Mouse (Mus musculus): ENCODE measurements at regions not wholly inside any gene's neighbourhood (a gene's known extent, or its start where the extent isn't known, plus 50 kb on each side); places are given as distances from the start of the nearest gene placed in this dataset.

DNA sequence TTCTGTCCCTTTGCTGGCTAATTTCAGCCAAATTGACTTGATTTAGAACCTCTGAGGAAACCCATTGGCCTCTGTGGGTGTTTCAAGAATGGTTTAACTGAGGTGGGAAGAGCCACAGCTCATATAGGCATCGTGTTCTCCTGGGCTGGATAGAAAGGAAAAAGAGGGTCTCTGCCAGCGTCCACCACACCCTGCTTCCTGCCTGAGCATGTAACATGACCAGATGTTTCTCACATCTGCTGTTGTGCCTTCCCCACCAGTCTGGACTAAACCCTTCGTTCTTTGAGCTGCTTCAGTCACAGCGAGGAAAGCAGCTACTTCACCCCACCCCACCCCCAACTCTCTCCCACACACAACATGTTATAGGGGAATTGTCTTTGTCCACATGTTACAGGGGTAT, 366.3 kb upstream of the Trib2 start:
- Histone ChIP-seq H3K4me1 (ENCODE audit: control insufficient read depth, insufficient read depth, insufficient read length, low read length) (no peaks in the 10 kb centered on the region), H3K36me3 (ENCODE audit: control insufficient read depth, insufficient read depth, low read length) (no peaks in the 10 kb centered on the region), H3K27me3 (ENCODE audit: control insufficient read depth, insufficient read depth, low read length) (no peaks in the 10 kb centered on the region; the same call in 1 of the 2 replicates), H3K4me3 (ENCODE audit: low read depth, low read length) (no peak overlapping the region), H3K27ac (ENCODE audit: insufficient read depth, low read depth, low read length) (no peak overlapping the region)
- WGBS: 58% methylated on average over 4 of the region's 4 CpGs
- TF ChIP-seq POLR2A (IDR thresholded peaks at IDR 0.05; ENCODE audit: low read depth, low read length): no peak
- no peak for TF ChIP-seq CTCF (IDR thresholded peaks at IDR 0.05; ENCODE audit: extremely low read depth, insufficient read length, insufficient replicate concordance, low read depth, low read length)

DNA sequence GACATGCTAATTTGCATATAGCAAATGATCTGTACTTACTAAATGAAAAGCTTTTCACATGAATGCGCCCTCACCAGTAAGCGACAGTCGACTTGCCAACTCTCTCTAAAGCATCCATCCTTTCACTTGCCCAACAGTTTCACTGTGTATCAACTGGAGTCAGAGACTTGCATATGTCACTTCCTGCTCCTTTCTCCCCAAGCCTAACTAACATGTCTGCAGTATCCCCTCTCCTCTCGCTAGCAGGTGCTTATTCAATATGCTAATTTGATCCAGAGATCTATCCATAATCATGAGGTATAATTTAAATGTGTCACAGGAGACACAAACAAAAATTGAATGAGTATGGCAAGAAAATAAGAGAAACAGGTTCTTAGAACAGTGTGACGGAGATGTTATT, 364.9 kb upstream of the Trib2 start:
- WGBS: 88% methylated on average over 5 of the region's 5 CpGs
- H3K27me3 ChIP-seq (ENCODE audit: control insufficient read depth, insufficient read depth, low read length): no peaks in the 10 kb centered on the region; the same call in 1 of the 2 replicates
- no peaks in the 10 kb centered on the region for H3K36me3 ChIP-seq (ENCODE audit: control insufficient read depth, insufficient read depth, low read length)
- H3K4me3 ChIP-seq (ENCODE audit: low read depth, low read length): no peak overlapping the region
- H3K27ac ChIP-seq (ENCODE audit: insufficient read depth, low read depth, low read length): no peak overlapping the region
- H3K4me1 ChIP-seq (ENCODE audit: control insufficient read depth, insufficient read depth, insufficient read length, low read length): no peaks in the 10 kb centered on the region
- TF ChIP-seq POLR2A (IDR thresholded peaks at IDR 0.05; ENCODE audit: low read depth, low read length): no peak
- no peak for TF ChIP-seq CTCF (IDR thresholded peaks at IDR 0.05; ENCODE audit: extremely low read depth, insufficient read length, insufficient replicate concordance, low read depth, low read length)

DNA sequence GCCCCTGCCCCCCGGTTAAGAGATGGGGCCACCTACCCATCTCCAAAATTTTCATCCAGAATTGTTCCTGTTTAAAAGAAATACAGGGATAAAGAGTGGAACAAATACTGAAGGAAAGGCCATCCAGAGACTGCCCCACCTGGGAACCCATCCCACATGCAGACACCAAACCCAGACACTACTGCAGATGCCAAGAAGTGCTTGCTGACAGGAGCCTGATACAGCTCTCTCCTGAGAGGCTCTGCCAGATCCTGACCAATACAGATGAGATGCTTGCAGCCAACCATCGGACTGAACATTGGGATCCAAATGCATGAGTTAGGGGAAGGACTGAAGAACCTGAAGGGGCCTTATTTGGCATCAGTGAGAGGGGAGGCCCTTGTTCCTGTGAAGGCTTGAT, 363.2 kb upstream of the Trib2 start:
- WGBS: 74% methylated on average over 2 of the region's 2 CpGs
- Histone ChIP-seq H3K27ac (ENCODE audit: insufficient read depth, low read depth, low read length) (no peak overlapping the region), H3K36me3 (ENCODE audit: control insufficient read depth, insufficient read depth, low read length) (no peaks in the 10 kb centered on the region), H3K27me3 (ENCODE audit: control insufficient read depth, insufficient read depth, low read length) (no peaks in the 10 kb centered on the region), H3K4me1 (ENCODE audit: control insufficient read depth, insufficient read depth, insufficient read length, low read length) (no peaks in the 10 kb centered on the region), H3K4me3 (ENCODE audit: low read depth, low read length) (no peak overlapping the region)
- TF ChIP-seq POLR2A (IDR thresholded peaks at IDR 0.05; ENCODE audit: low read depth, low read length) (no peak), CTCF (IDR thresholded peaks at IDR 0.05; ENCODE audit: extremely low read depth, insufficient read length, insufficient replicate concordance, low read depth, low read length) (no peak)

DNA sequence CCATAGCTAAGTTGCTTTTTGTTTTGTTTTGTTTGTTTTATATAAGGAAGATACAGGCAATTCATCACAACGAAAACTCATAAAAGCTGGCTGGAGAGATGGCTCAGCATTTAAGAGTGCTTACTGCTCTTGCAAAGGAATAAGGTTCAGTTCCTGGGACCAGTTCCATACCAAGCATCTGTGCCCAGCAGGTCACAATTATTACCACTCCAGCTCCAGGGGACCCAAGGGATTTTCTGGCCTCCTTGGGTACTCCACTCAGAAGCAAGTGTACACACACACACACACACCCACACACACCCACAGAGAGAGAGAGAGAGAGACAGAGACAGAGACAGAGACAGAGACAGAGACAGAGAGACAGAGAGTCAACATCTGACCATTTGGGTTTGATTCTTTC, 359.6 kb upstream of the Trib2 start:
- no peak for TF ChIP-seq CTCF (IDR thresholded peaks at IDR 0.05; ENCODE audit: extremely low read depth, insufficient read length, insufficient replicate concordance, low read depth, low read length)
- no peak for TF ChIP-seq POLR2A (IDR thresholded peaks at IDR 0.05; ENCODE audit: low read depth, low read length)
- H3K36me3 ChIP-seq (ENCODE audit: control insufficient read depth, insufficient read depth, low read length): no peaks in the 10 kb centered on the region
- 82% methylated on average over 1 of the region's 1 CpGs for WGBS
- no peak overlapping the region for H3K4me3 ChIP-seq (ENCODE audit: low read depth, low read length)
- H3K27me3 ChIP-seq (ENCODE audit: control insufficient read depth, insufficient read depth, low read length): no peaks in the 10 kb centered on the region
- H3K27ac ChIP-seq (ENCODE audit: insufficient read depth, low read depth, low read length): no peak overlapping the region
- H3K4me1 ChIP-seq (ENCODE audit: control insufficient read depth, insufficient read depth, insufficient read length, low read length): no peaks in the 10 kb centered on the region

DNA sequence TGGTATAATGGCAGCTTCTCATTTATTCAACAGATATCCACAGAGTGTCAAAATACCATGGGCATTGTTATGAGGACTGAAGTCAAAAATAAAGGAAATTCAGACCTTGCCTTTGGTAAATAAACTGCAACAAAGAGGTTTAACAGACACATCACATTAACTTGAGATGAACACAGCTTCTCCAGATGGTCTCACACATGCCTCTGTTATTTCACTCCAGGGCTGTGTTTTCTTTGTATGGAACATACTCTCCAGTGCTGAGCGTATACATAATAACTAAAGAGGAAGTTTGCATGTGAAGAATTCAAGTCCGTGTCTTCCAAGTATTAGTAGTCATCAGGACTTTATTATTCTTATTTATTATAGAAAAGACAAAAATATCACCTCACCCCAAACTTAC, 355.5 kb upstream of the Trib2 start:
- H3K4me3 ChIP-seq (ENCODE audit: low read depth, low read length): no peak overlapping the region
- TF ChIP-seq CTCF (IDR thresholded peaks at IDR 0.05; ENCODE audit: extremely low read depth, insufficient read length, insufficient replicate concordance, low read depth, low read length) (no peak), POLR2A (IDR thresholded peaks at IDR 0.05; ENCODE audit: low read depth, low read length) (no peak)
- 88% methylated on average over 2 of the region's 2 CpGs for WGBS
- no peaks in the 10 kb centered on the region for H3K27me3 ChIP-seq (ENCODE audit: control insufficient read depth, insufficient read depth, low read length)
- H3K27ac ChIP-seq (ENCODE audit: insufficient read depth, low read depth, low read length): no peak overlapping the region
- no peaks in the 10 kb centered on the region for H3K4me1 ChIP-seq (ENCODE audit: control insufficient read depth, insufficient read depth, insufficient read length, low read length)
- H3K36me3 ChIP-seq (ENCODE audit: control insufficient read depth, insufficient read depth, low read length): no peaks in the 10 kb centered on the region

DNA sequence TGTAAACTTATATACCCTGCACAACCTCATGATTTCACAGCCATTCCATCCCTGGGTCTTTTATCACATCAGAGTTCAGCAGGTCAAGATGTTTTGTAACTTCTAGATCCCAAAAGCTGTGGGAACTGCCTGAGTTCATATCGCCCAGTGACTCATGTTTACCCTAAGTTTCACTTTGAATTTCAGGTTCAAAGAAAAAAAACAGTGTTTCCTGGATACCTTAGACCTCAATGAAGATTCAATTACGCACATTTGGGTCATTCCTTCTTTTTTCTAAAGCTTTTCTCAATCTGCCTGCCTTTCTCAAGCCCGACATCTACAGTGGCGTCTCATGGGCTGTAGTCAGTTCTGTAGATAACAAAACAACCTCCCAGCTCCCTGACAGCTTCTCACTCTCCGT, 354.9 kb upstream of the Trib2 start:
- WGBS: 50% methylated on average over 5 of the region's 5 CpGs
- no peaks in the 10 kb centered on the region for H3K4me1 ChIP-seq (ENCODE audit: control insufficient read depth, insufficient read depth, insufficient read length, low read length)
- no peak overlapping the region for H3K27ac ChIP-seq (ENCODE audit: insufficient read depth, low read depth, low read length)
- no peak overlapping the region for H3K4me3 ChIP-seq (ENCODE audit: low read depth, low read length)
- H3K27me3 ChIP-seq (ENCODE audit: control insufficient read depth, insufficient read depth, low read length): no peaks in the 10 kb centered on the region
- H3K36me3 ChIP-seq (ENCODE audit: control insufficient read depth, insufficient read depth, low read length): no peaks in the 10 kb centered on the region
- no peak for TF ChIP-seq POLR2A (IDR thresholded peaks at IDR 0.05; ENCODE audit: low read depth, low read length)
- TF ChIP-seq CTCF (IDR thresholded peaks at IDR 0.05; ENCODE audit: extremely low read depth, insufficient read length, insufficient replicate concordance, low read depth, low read length): no peak

DNA sequence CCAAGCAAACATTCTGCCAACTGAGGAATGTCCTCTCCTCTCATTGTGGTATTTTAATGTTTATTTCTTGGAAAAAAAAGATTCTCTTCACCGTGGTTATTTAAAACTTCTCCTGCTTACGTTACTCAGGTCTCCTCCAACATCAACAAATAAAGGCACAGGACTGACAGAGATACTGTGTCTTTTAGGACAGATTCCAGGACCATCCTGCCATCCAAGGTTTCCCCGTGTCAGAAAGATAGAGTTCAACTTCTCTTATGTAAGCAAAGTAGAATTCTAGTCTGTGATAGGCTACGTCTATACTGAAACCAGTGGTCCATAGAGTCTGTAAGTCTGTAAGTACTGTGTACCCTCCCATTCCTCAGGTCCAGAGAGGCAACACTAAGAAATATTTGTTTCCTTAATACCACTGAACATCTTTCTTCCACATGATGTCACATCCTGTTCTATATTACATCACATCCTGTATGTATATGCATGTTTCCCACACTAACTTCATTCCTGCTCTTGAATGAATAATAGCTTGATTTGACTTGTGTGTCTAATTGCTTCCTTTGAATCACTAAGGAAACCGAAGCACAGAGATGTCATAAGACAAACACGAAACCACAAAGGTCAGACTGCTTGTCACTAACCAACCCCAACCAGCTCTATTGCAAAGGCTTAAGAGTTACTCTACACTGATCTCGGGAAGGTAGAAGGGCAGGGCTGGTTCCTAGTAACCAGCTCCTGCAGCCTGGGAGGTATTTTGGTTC, 353.2 kb upstream of the Trib2 start:
- H3K27ac ChIP-seq (ENCODE audit: insufficient read depth, low read depth, low read length): no peak overlapping the region
- H3K4me1 ChIP-seq (ENCODE audit: control insufficient read depth, insufficient read depth, insufficient read length, low read length): no peaks in the 10 kb centered on the region
- H3K4me3 ChIP-seq (ENCODE audit: low read depth, low read length): no peak overlapping the region
- H3K27me3 ChIP-seq (ENCODE audit: control insufficient read depth, insufficient read depth, low read length): no peaks in the 10 kb centered on the region
- WGBS: 63% methylated on average over 7 of the region's 7 CpGs
- no peak for TF ChIP-seq CTCF (IDR thresholded peaks at IDR 0.05; ENCODE audit: extremely low read depth, insufficient read length, insufficient replicate concordance, low read depth, low read length)
- TF ChIP-seq POLR2A (IDR thresholded peaks at IDR 0.05; ENCODE audit: low read depth, low read length): no peak
- no peaks in the 10 kb centered on the region for H3K36me3 ChIP-seq (ENCODE audit: control insufficient read depth, insufficient read depth, low read length)

All from small intestine, adult 2 months (tissue).